Mouse (Mus musculus) left cerebral cortex, postnatal 4 days (tissue): ENCODE results near the gene Otogl. TPM values are rescaled to one million over a fixed set of nuclear protein-coding genes. Genes with fewer than 3 reads are reported as not detected.

ENCODE experiments used
- DNase-seq: peaks from one replicate; pipeline ENCODE4 v3.0.0-alpha.2; 2022
- intact Hi-C: fragments of 180-260 bp; cut with DNase I; formaldehyde crosslinking; loops from one replicate; pipeline ENCODE4 v1.15.1; 2025
- total RNA-seq, 2 experiments: library from RNA; stranded (reverse); gene quantifications; 2 replicates each; pipeline ENCODE4 v1.2.3; 2021

The Otogl gene
- total RNA-seq, result under 1 TPM; 0.44 to 0.72 TPM

DNA sequence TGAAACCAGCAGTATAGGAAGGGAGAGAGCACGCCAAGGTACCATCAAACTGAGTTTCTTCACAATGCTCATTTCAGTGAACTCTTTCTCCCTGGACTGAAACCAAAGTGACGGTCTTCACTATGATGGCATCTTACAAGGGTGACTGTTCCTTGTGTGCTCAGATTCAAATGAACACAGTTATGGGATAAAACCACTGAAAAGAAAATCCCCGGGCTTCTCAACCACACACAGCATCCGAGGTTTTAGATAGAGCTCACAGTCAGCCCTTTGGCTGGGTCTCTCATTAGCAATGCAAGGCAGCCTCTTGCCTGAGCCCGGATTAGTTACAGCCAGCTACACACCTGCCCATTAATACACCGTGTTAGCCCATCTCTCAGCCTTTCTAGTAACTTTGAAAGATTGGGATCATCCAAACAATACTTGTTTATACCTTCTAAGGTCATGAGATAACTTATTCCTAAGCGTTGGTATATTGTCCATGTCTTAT is at the start of gene Otogl:
Gene Otogl (minus strand): TSS at position 51 of the 490 bp plus-strand sequence.
- intact Hi-C loops, result no loop called here
- no peak for DNase-seq

DNA sequence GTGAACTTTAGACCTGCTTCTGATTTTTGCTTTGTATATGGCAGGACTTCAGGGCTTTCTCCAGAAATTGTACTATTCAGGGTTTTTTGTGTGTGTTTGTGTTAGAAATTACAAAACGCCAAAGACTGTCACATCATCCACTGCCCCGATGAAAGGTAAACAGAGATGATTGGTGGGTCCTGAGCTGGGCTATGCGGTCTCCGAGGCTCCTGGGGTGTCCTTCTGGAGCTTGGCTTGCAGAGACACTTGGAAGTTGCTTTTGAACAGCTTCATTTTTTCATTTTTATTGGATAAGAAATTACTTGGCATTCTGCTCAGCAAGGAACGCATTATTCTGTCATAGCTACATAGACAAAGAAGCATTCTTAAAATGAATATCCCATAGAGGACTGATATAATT is 44.7 kb upstream of the Otogl start:
- intact Hi-C loops, result no loop called here
- no peak for DNase-seq

DNA sequence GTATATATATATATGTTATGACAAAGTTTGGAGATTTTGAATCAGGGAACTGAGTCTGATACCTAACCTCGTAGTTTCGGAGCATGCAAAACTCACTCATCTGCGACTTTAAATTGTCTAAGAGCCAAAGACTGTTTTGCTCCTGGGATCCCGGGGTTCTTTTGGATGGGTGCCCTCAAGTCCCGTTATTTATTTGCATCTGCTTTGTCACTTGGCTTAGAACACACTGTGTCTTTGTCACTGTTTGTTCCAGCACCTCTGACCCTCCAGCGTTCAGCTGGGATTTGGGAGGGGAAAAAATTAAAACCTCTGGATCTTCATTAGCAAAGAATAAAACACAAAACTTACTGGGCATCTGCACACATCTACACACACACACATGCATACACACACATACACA is 42.5 kb upstream of the Otogl start:
- peak; percentile 13 for DNase-seq
- intact Hi-C loops, result no loop called here

DNA sequence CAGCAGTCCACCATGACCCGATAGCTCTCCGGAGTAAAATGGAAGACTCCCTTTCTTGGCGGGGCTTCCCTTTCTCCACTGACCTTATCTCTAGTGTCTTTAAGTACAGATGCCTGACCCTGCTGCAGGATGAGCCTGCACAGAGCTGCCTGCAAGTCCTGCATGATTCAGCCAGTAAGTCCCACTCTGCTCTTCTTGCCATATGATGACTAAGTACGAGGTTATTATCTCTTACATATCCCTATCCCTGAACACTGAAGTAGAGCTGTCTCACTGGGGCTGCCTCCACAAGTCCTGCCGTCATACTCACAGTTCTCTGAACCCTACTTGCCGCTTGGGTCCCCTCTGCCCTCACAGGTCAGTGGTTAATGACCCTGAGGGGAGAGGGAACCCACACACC is 39.7 kb upstream of the Otogl start:
- intact Hi-C loops, result no loop called here
- no peak for DNase-seq

DNA sequence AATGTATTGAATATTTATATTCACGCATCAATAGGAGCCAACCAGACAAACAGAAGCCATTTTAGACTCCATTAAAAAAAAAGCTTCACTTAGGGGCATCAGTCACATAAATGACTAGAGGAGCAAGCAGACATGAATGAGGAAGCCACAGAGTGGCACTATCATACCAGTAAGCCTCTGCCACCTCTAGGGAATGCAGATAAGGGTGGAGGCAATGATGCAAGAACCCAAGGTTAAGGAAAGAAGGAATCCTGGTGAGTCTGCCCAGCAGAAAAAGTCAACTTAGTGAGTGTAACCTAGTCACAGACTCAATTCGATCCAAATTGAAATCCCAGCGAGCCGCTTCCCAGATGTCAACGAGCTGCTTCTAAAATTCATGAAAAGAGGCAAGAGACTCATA is 38.0 kb upstream of the Otogl start:
- DNase-seq, result no peak
- intact Hi-C loops, result loop anchor here (10.0 kb wide), 1 partner anchor 305 kb away; no protein-coding TSS in a partner anchor

DNA sequence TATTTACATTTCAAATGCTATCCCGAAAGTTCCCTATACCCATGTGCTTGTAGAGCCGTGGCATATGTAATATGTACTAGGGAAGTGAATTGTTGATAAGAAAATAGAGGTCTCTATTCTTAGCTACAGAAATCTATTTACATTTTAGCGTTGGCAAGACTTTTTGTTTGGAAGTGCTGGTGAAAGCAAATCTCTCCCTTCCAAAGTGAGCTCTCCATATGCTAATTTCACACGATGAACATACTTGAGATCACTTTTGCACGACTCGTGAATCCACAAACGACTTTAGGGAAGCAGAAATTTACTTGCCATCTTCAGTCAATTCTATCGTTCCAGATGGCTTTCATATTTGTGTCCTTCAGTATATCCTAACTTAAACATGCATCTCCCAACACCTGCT is 36.7 kb upstream of the Otogl start:
- no peak for DNase-seq
- intact Hi-C loops, result loop anchor here (10.0 kb wide), 1 partner anchor 306 kb away; no protein-coding TSS in a partner anchor

DNA sequence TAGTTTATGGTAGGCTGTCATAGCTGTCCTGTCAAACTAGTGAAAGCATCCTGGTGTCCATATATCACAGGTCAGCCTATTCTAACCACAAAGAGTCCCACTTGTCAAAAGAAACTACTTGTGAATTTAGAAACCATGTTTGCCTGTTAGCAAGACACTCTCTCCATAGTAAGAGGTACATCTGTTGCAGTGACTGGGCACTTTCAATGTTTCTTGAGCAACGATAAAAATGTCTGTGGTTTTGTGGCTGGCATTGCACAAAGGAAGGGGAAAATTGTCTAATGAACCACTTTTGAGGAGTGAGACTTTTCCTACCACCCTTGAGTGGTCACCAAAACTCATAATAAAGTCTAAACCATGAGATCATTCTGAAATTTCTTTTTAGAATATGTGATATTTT is 36.1 kb upstream of the Otogl start:
- DNase-seq, result no peak
- intact Hi-C loops, result loop anchor here (10.0 kb wide), 1 partner anchor 307 kb away; no protein-coding TSS in a partner anchor

DNA sequence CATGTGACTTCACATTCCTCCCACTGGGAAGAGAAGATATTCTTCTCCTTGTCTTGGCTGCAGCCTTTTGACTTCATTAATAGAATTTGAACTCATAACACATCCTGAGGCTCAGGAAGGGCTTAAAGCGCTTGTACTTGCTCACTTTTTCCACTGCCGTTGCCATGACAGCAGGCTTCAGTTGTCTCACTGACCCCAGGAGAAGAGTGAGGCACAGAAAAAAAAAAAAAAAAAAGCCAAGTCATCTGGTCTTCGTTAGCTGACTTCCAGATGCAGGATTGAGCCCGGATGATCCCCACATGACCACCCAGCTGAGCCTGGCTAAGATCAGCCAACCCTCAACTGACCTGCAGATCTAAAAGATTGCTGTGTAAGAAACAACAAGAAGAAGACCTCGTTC is 34.4 kb upstream of the Otogl start:
- intact Hi-C loops, result loop anchor here (10.0 kb wide), 1 partner anchor 308 kb away; no protein-coding TSS in a partner anchor

DNA sequence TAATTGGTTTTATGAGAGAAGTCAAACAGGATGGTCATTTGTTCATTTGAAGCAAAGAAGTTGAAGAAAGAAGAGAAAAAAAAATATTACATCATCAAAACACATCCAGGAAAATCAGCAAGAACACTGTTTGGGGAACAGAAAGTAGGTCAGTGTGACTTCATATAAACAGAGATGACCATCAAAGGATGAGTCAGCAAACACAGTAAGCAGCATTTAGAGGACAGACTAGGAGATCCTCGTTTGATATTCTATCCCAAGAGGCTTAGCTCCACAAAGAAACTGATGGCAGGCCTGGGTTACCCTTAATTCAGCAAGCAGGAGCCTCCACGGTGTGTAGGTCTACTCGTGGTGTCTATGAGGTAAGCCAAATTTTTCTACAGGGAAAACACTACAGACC is 31.9 kb upstream of the Otogl start:
- intact Hi-C loops, result loop anchor here (10.0 kb wide), 1 partner anchor 311 kb away; no protein-coding TSS in a partner anchor
- no peak for DNase-seq

More for the DNA sequence above, 34.4 kb upstream of the Otogl start:
- no peak for DNase-seq

DNA sequence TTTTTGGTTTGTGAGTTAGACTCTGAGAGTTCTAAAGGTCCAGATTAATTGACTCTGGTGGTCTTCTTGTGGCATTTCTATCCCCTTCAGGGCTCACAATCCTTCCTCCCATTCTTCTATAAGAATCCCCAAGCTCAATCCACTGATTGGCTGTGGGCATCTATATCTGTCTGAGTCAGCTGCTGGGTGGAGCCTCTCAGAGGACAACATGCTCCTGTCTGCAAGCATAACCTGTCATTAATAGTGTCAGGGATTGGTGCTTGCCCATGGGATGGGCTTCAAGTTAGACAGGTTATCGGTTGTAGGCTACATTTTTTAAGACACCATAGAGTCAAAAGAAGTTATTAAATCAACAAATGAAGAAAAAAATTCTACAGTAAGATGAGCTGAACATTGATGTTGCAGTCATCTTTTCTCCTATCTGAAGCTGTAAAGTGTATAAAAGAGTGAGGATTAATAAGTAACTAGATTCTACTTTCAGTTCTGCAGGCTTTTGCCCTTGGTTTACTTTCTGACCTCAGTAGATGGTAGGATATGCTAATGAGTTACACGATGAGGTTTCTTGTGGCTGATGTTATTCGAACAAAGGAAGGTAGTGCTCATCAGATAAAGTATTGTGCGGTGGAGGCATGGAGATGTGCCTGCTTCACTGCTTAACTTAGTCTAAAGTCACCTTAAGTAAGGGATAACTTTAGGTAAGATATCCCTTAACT is 29.4 kb upstream of the Otogl start:
- intact Hi-C loops, result loop anchor here (10.0 kb wide), 1 partner anchor 313 kb away; no protein-coding TSS in a partner anchor
- no peak for DNase-seq

DNA sequence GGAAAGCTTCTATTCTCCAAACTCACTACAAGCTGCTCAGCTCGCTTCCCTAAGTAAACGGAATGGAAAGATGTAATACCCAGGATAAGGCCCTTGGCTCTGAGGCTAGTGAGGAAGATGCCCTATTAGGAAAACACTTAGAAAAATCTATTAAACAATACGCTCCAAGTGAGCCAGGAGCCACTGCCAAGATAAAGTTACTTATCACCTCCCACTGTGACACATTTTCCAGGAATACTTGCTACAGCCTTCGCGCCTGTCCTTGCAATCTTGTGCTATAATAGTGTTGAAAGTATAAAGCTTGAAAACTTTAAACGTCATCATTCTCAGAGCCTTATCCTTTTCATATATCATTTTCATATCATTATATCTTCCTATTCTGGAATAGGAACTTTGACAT is 28.4 kb upstream of the Otogl start:
- DNase-seq, result no peak
- intact Hi-C loops, result loop anchor here (10.0 kb wide), 1 partner anchor 314 kb away; no protein-coding TSS in a partner anchor

DNA sequence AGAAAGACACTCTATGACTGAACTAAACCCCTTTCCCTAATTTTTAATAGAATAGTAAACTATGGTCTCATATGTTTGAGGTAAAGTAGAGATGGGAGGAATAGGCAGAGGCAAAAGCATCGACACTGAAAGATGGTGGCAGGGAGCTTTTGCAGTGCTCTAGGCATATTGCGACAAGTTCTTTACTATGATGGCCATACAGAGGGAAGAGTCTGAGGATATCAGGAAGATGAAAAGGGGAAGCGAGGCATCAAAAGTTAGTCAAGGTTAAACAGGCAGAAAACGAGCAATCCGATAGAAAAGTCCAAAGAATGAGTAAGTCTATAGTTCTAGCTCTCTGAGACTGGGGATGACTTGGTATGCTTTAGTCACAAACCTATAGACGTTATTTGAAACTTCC is 27.9 kb upstream of the Otogl start:
- intact Hi-C loops, result loop anchor here (10.0 kb wide), 3 partner anchors 225 to 495 kb away; partner anchors contain the start of gene Ppp1r12a
- DNase-seq, result no peak

DNA sequence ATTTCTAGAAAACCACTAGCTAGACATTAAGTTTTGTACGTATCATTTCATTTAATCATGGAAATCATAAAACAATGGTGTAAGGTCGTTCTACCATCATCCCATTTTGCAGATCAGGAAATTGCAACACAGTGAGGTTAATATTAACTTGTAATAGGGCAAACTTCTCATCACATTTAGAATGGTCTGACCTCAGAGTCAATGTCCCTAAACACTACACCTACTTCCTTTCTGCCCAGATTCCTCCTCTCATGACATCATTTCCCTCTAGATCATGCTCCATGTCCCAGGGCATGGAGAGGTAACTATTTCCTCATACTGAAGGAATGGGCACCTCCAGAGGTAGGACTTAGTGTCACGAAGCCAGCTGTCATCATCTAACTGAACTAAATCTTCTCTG is 22.1 kb upstream of the Otogl start:
- intact Hi-C loops, result loop anchor here (10.0 kb wide), 2 partner anchors 231 to 501 kb away; partner anchors contain the start of gene Ppp1r12a
- no peak for DNase-seq

DNA sequence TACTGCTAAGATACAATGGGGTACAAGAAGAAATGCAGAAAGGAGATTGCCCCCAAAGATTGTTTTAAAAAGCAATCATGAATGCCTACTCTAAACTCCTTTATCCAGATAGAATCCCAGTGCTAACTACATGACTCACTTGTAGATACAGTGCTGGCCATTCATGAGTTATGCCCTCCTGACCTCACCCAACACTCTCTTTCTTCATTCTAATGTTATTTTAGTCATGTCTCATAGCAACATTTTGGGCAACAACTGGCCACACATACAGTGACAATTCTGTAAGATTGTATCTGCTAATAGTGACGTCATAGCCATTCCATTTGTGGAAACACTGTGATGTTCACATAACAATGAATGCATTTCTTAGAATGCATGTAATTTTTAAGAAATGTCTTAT is 21.6 kb upstream of the Otogl start:
- intact Hi-C loops, result loop anchor here (10.0 kb wide), 2 partner anchors 231 to 501 kb away; partner anchors contain the start of gene Ppp1r12a
- no peak for DNase-seq

DNA sequence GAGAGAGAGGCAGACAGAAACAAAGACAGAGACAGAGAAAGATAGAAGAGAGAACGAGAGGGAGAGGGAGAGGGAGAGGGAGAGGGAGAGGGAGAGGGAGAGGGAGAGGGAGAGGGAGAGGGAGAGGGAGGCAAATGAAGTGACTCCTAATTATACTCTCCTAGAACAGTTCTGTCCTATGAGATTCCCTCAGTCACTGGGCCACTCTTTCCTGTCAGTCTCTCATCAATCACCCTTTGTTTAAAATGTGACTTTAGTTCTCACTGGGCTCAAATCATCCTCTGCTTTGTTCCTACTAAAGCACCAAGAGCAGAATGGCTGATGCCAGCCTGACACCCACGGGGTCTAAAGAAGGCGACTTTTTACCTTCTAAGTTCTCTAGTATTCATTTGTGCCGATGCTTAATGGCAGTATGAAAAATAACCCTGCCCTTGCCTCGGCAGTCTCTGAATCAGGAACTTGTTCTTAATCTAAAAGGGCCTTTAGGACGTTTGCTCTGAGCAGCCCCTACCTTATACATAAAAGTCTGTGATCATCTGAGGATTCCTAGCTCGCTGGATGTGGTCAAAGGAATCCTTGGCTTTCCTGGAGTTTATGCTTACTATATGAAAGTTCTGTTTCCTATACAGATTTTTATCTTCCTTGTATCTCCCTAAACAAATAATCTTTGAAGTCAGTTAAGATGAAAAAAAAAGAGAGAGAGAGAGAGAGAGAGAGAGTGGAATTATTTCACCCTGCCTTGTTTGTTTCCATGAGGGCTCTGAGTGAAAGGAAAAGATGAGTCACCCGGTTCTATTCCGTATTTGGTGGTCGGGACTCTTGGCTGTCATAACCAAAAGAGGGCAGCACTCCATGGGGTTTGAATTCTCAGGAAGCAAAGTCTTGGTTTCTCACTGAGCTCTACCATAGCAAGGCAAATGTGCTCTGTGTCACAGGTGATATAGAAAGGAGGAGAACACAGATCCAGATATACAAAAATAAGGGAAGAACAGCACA is 20.2 kb upstream of the Otogl start:
- DNase-seq, result peak; percentile 25

DNA sequence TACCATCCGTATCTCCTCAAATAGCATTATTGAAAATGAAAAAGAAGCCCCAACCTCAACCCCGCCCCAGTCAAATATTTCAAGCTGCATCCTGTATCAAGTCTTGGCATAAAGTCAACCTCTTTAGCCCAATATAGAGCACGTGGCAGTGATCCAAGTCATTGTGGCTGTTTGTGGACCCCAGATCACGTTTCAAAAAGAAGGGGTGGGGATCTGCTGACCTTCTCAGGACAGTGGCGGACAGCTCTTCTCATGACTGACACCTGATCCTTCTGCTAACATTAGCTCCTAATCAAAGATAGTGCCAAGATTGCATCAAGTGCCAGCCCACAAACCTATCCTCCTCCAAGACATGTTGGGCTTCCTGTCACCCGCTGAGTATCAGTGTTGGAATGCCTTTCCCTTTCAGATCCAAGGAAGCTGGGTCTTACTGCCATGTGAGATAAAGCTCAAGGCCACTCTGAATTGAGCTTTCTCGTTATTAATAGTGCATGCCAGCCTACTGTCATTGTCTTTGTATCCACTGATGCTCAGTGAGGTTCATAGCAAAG is 18.6 kb upstream of the Otogl start:
- intact Hi-C loops, result loop anchor here (10.0 kb wide), 2 partner anchors 234 to 504 kb away; partner anchors contain the start of gene Ppp1r12a
- DNase-seq, result no peak

More for the DNA sequence above, 20.2 kb upstream of the Otogl start:
- intact Hi-C loops, result loop anchor here (10.0 kb wide), 2 partner anchors 233 to 503 kb away; partner anchors contain the start of gene Ppp1r12a

DNA sequence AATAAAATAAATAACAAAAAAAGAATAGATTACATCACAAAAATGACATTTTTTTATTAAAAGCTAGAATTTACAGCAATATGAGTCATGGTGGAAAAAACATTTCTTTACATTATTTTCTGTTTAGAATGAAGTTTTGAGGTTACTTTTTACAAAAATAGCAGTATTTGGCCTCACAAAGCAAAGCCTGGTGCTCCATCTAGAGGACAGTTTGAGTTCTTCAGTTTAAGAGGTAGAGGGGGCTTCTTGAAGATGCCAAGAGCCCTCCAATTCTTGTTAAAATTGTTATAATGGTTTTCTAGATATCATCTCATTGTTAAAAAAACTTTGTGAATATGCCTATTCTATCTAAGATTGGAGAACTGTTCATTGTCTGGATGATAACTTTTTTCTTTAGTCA is 13.4 kb upstream of the Otogl start:
- intact Hi-C loops, result loop anchor here (10.0 kb wide), 2 partner anchors 991 to 1321 kb away; no protein-coding TSS in a partner anchor
- no peak for DNase-seq

DNA sequence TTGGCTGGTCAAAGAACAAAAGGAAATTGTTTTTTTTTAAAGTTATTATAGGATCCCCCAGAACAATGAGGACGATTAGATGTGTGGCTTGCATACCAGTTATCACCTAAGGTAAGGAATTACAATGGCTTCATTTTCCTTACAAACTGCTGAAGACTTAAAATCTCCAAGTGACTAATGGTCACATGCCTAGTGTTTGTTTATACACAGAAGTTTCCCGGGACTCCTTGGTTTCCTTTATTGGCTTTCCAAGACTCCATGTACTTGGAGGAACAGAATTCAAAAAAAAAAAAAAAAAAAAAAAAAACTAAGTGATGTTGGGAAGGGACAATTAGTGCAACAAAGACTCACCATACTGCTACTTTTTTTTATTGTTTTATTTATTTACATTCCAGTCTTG is 11.9 kb upstream of the Otogl start:
- no peak for DNase-seq
- intact Hi-C loops, result loop anchor here (5.0 to 10.0 kb wide), 4 partner anchors 67 to 1319 kb away; no protein-coding TSS in a partner anchor

DNA sequence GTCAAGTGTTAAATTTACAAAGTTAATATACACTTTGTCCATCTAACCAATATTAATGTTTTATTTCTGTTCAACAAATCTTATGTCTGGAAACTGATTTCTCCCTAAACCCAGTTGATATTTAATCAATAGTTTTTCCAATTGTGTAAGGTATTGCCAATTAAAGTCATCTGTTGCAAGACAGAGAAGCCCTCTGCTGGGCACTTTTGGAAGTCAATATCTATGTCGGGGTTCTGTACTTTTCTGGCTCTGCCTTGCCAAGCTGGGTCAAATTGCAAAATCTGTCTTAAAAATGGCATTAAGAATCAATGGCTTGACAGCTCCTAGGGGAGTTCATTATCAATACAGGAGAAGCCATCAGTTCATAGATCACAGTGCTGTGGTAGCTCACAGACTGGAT is 10.8 kb upstream of the Otogl start:
- intact Hi-C loops, result loop anchor here (5.0 to 10.0 kb wide), 4 partner anchors 65 to 1318 kb away; no protein-coding TSS in a partner anchor
- no peak for DNase-seq

DNA sequence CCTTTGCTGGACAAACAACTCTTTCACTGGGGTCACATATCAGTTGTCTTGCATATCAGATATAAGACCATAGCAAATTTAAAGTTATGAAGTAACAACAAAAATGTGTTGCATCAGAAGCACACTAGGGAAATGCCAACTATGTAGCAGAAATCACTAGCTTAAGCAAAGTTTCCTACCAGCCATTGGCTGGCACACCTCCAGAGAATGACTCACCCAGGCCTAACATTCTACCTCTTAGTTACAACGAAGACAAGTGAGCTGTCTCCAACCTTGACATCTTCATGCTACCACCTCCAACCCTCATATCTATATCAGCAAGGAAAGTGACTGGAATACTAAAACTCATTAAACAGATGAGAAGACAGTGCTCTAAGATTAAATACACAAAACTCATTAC is 9.6 kb upstream of the Otogl start:
- intact Hi-C loops, result loop anchor here (5.0 to 10.0 kb wide), 4 partner anchors 64 to 1317 kb away; no protein-coding TSS in a partner anchor

More for the DNA sequence above, 9.6 kb upstream of the Otogl start:
- DNase-seq, result no peak
